Mouse (Mus musculus) megakaryocyte-erythroid progenitor cell, adult 5-6 weeks (primary cell): ENCODE measurements around the gene Irf2bp2. TPM values are rescaled to one million over a fixed set of nuclear protein-coding genes. Genes with fewer than 3 reads are reported as not detected.
A peak's percentile ranks its signal among the peaks of the same experiment; 100 is the strongest.

Source experiments
- ATAC-seq: replicated peaks from 2 replicates; pipeline ENCODE4 v1.8.0; 2016; ENCODE audit warnings: mild to moderate bottlenecking, inconsistent platforms; ENCODE audit not compliant: severe bottlenecking, poor library complexity, low FRiP score, low TSS enrichment
- total RNA-seq, 2 experiments: library from RNA; stranded (forward) in 1 of 2; stranded (reverse) in 1 of 2; fragments of 200-1000, 215-1000 nt in 1 of 2; fragments of >200 nt in 1 of 2; fragmentation: Nextera tagmentation in 1 of 2; gene quantifications; 2 replicates each; pipeline ENCODE4 v1.2.3; 2014 to 2017

Irf2bp2 gene
- total RNA-seq, 2 experiments from 2014 or later: 44.1 to 45.8 TPM

DNA sequence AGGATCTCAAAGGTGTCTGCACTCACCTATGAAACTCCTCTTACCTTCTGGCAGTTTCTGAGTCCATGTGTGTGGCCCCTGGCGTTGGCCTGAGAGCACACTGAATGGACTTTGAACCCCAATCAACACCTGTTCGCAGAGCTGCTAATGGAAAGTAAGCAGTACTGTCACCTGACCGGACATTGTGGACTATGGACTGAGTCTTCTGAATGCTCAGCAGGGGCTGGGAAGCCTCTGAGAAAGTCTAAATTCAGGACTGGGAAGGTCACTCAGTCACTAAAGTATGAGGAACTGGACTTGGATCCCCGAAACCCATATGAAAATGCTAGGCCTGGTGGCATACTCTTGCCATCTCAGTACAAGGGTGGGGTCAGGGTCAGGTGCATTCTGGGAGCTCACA lies 19.9 kb downstream of the Irf2bp2 start:
- no peak for ATAC-seq

DNA sequence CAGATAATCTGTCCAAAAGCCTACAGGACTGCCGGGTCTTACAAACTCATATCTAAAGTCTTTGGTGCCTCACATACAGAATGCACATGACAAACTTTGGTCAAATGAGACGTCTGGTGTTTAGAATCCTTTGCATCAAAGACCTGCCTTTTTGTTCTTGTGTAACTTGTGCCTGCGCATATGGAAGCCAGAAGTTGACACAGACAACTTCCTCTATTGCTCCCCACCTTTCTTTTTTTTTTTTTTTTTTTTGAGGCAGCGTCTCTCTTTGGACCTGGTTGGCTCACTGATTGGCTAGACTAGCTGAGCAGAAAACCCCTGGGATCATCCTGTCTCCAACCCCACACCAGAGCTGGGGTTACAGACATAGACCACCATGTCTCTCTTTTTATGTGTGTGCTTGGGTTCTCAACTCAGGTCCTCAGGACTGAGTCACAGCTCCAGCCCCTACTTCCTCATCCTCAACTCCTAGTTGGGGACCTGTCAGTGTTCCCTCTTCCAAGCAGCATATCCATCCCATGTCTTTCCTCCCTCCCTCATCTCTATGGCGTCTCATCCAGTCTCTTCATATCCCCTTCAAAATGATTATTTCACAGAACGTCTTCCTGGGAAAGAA lies 20.6 kb downstream of the Irf2bp2 start:
- ATAC-seq: no peak

DNA sequence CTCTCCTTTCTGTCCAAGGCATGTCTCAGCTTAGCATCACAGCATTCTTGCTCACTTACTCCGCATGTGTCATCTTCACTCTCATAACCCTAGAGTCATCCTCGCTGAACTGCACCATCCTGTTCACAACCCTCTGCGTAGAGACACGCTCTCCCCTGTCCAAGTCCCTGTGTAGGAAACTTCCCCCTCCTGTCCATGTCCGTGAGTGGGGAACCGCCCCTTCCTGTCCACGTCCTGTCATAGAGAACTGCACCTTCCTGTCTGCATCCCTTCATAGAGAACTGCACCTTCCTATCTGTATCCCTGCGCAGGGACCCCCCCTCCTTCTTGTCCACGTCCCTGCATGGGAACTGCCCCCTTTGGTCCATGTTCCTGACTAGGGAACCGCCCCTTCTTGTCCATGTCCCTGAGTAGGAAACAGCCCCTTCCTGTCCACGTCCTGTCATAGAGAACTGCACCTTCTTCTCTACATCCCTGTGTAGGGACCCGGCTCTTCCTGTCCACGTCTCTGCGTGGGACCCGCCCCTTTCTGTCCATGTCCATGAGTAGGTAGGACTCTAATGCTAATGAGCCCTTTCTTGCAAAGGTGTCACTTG lies 22.6 kb downstream of the Irf2bp2 start:
- ATAC-seq: peak; percentile 16; the same call in 1 of the 2 replicates

DNA sequence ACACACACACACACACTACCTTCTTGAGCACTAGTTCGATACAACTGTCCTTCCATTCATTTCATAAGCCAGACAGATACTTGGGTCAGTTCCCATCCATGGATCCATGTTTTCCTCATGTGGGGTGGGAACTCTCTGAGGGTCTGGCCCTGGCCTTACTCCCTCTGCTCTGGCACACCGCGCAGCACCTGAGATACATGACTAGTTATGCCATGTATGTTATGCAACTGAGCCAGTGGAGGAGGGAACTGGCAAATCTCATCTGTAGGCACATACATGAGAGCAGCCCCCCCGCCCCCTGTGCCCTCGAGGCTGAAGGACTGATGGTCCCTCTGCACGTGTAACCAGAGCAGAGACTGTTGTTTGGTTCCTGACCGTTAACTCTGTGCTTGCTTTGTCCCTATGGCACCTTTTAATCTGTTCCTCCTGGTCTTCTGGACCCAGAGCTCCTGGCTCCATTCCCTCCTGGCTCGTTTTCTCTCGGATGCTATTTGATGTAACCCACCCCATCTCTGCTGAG lies 23.2 kb downstream of the Irf2bp2 start:
- no peak for ATAC-seq

DNA sequence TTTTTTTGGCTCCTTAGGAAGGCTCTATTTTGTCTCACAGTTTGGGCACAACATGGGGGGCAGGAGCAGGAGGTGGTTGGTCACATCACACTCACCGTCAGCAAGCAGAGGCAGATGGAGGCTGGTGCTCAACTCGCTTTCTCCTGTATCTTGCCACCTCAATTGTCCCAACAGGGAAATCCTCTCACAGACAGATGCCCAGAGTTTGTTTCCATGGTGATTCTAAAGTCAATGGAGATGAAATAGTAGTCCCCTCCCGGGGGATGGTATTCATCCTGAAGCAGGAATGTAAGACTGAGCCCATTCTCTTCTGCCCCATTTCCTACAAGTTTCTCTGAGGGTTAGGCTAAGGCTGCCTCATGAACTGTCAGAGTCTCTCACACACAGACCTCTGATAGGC lies 23.7 kb downstream of the Irf2bp2 start:
- no peak for ATAC-seq

DNA sequence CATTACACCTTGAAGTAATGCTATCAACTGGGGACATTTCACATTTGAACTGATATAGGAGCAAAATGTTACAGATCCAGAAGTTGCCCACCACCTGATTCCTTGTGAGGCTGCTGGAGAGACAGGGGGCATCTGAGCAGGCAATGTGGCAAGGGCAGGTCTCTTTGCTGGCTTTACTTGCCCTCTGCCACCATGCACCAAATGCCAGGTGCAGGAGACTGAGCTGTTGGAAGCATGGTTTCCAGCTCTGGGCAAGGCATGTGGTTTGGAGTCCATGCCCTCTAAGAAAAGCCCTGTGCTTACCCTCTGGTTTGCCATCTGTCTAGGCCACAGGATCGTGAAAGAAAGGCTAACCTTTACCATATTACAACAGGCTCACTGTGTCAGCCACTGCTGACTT lies 24.1 kb downstream of the Irf2bp2 start:
- no peak for ATAC-seq

DNA sequence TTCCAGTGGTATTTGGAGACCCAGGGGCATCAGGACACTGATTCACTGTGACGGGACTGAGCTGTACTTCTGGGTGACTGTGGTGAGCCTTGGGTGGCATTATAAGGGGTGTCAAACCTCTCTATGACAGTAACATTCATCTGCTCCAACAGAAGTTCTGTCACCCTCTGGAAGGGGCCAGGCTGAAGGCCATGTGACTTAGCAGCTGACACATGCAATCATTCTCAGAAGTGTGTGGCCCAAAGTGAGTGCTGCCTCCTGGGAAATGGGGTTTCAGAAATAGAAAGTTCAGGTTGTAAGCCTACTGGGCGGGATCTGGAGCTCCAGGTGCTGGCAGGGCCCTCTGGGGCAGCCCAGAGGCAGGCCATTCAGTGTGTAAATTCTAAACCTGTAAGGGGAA lies 26.1 kb downstream of the Irf2bp2 start:
- ATAC-seq: no peak

DNA sequence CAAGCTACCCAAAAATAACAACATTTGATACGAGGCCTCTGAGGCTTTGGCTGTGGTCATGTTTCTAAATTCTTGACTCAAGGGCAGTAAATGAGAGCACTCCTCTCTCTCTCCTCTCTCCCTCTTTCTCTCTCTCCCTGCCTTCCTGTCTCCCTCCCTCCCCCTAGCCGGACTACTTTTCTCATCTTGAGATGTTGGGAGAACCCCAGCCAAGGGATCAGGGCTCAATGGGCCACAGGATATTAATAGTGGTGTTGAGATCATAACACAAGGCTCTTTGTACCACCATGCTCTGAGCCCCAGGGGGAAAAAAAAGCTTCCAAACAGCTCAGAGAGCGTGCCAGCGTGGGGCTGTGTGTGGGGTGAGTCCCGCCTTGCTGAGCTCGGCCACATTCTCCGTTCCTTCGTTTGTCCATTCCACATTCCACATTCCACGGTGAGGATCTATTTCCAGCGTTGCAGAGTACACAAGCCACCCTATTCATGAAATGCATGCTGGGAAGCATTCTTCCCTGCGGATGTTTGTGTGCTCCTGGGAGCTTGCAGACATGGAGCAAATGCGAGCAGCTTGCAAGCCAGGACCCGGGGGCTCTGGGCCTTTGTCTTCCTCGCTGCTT lies 27.2 kb downstream of the Irf2bp2 start:
- no peak for ATAC-seq

DNA sequence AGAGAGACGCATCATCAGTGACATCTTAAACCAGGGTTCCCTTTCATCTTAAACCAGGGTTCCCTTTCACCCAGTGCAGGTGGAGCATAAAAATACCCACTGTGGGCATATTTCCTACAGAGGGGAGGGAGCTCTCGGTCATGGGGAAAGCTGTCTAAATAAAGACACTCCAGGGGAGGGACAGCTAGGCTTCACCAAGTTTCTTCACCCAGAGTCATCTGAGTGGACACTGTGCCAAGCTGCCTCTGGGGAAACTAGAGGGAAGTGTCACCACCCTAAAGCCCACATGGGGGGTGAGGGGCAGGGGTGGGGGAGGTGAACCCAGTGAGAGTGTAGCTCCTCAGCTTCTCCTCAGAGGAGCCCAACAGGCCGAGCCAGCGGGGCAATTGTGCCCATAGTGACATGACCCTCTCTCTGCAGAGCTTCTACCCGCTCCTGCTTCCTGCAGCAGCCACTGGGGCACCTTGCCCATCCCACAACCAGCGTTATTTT lies 27.8 kb downstream of the Irf2bp2 start:
- no peak for ATAC-seq

DNA sequence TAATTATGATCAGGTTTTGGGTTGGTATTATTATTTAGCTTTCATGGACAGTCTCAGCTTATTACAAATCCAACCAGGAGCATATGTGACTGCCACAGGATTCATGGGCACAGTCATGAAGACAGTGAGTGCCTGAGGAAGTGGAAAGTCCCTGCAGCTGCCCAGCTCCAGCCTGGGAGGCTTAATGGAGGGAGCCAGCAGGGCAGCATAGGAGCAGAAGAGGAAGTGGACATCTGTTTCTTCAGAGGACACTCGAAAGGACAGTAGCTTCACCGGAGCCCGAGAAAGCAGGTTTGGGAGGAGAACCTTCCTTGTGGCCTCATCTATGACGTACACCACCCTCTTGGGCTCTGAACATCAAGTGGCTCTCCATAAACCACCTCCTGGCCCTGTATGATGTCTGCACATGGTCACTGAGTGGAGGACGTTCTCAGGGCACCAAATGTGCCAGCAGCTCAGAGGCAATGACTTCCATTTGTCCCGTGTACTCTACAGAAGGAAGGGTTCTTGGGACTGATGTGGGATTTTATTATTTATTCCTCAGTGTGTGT lies 28.5 kb downstream of the Irf2bp2 start:
- no peak for ATAC-seq

DNA sequence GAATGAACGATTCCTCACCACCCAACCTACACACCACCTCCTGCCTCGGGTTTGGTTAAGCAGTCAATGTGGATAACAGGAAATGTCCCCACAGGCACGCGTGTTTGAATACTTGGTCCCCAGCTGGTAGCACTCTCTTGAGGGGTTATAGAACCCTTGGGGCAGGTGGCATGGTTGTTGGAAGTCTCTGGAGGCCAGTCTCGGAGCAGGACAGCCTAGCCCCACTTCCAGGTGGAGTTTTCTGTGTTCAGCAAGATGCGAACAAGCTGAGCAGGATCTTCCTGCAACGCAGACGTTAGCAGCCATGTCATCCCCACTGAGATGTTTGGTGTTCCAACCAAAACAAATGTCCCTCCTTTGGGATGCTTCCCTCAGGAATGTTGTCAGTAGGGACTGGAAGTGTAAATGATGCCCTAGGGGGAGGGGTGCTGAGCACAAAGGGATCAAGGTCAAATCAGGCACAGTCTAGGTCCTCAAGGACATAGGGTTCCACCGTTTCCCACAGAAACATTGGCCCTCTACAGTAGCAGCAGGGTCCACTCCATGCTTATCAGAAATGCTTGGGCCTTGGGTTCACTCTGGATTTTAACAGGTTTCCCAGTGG lies 29.1 kb downstream of the Irf2bp2 start:
- ATAC-seq: no peak

DNA sequence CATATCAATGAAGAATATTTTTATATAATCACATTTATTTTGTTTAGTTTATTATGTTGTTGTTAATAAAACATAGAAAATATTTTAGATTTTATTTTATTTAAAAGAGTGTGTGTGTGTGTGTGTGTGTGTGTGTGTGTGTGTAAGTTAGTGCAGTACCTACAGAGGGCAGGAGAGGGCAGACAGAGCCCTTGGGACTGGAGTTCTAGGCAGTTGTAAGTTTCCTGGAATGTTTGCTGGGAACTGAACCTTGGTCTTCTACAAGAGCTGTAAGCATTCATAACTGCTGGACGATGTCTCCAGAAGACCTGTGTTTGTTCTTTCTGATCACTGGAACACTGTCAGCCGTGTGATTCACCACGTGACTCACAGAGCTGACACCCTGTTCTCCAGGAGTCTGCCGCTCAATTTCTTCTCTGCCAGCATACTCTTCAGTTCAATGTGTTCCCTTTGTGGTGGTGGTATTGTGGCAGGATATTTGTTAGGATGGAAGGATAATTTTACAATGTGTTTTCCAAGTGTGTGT lies 32.4 kb downstream of the Irf2bp2 start:
- ATAC-seq: no peak

DNA sequence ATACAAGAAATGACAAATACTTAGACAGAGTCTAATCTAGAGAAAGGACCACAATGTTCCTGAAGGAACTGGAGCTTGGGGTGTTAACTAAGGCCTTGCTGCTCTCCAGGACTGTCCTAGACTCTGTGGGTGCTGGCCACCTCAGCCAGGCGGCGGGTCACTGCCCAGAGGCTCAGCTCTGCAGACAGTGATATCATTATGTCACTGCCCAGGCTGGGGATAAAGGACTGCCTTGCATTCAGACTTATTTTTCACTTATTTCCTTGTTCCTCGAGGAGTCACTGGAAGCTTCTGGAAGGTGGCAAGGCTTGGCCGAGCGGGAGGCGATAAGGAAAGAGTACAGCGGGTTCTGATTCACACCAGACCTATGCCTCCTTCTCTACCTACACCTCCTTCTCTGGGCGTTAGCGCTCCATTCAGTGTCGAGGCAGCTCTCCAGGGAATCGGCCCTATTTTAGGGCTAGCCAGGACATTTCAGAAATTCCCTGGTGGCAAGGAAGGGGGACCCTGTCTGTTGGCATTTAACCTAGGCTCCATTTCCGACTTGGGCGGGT lies 35.3 kb downstream of the Irf2bp2 start:
- no peak for ATAC-seq

DNA sequence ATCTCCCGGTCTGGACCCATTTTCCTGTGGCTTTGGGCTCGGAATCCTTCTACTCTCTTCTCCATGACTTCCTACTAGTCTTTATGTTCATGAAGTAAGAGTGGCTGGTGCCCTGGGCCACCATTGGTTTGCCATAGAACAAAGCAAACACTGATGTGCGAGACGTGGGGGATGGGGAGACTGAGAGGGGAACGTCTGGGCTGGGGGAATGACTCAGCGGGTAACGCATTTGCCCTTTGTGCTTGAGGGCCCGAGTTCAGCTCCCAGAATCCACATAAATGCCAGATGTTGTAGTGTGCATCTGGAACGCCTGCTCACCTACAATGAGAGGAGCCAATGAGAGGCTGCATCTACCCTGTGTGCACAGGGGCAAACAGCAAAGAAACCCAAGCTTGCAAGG lies 36.4 kb downstream of the Irf2bp2 start:
- ATAC-seq: no peak

DNA sequence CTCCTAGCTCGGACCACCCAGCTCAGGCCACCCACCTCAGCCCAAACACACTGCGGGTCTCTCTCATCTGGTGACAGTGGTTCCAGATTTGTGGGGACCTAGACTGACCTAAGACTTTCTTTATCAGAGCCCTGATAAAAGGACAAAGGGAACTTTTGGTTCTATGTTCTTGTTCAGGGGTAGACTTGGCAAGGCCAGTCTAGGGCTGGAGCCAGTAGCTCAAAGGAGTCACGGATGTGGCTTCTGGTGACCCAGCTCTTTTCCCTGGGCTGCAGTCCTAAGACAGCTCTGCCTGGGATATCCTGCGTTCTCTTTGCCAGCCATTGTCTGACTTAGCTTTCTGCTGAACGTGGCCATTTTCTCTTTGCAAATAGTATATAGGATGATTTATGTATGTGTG lies 37.1 kb downstream of the Irf2bp2 start:
- ATAC-seq: no peak

DNA sequence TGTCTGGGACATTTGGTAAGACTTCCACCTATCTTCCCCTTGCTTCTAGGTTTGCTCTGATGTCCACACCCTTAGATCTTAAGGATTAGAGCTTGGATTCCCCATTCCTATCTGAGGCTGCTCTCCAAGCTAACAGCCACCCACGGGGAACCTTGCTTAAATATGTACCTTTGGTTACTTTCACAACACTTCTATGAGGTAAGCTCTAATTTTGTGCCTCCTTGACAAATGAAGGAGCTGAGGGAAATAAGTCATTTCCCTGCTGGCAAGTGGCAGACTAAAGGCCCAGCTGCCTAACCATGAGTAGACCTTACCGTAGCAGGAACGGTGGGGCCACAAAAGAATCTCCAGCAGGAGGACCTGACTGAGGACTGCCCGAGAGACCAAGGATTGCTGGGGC lies 39.0 kb downstream of the Irf2bp2 start:
- ATAC-seq: no peak

DNA sequence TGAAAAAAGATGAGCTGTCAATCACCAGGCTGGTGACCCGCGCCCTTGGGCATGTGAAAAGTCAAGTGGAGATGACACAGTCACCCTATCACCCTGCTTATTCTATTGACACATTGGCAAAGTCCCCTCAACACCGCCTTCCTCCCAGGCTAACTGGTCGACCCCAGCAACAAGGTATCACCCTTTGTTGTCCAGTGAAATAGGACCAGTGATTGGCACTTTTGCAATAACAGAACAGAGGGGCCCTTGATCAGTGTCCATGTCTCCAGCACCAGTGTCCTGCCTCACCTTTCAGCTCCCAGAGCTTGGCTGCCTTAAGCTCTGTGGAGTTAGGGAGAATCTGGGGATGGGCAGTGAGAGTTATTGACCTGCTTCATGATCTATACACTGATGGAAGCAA lies 41.9 kb downstream of the Irf2bp2 start:
- no peak for ATAC-seq

DNA sequence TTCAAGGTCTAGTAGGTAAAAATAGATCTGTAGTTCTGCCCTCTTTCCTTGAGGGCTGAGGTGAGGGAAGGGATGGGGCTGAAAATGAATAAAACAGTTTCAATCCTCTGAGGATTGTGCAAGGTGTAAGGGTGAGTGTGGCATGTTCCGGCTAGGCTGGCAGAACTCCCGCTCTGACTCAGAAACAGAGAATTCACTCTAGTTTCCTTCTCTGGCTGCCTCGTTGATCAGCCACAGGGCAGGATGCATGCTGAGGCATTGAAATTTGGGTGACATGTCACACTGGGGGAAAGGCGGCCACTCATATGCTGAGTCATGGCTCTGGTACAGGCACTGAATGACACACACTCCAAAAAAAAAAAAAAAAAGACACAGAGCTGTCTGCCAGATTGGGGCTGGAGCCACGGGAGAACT lies 42.8 kb downstream of the Irf2bp2 start:
- 0 out of 2 replicates have a peak, but pooled peaks have one; percentile 52 for ATAC-seq

DNA sequence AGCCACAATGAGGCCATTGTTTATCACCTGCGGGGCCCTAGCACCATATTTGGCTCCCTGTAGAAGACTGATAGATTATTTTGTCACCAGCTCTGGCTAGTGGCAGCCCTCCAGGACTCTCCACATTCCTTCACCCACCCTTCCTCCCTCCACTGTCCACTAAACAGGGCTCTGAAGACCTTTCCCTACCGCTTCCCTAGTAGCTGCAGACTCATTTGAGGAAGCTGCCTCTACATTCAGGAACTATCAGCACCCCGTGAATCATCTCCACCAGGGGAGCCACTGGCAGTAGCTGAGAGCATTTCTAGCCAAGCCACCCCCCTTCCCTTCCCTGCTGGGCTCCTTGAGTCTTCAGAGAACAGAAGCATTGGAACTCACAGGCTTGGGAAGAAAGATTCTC lies 45.9 kb downstream of the Irf2bp2 start:
- no peak for ATAC-seq

DNA sequence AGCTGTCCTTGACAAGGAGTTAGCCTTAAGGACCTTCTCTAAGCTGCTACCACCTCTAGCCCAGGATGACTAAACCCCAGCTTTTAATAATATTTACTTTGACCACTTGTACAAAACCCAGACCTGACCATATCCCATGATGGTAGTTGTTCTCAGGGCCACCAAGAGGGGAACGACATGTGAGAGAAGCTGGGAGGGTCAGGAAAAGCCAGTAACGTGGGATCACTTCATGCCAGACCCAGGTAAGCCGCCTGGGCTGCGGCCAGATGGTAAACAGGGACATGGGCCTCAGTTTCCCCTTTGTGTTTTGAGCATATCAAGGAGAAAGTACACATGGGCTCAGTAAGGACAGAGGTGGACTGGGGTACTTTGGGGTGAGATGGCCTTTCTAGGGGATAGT lies 46.4 kb downstream of the Irf2bp2 start:
- no peak for ATAC-seq
